Mouse (Mus musculus): ENCODE data around the gene Lmo7.

The Lmo7 gene

GRCm38 (mm10) chr14:101964381-101964780 is 234.6 kb downstream of the Lmo7 start:
- DNase-seq, result no peak

- DNase-seq, result no peak
These were observed 235.2 kb downstream of the Lmo7 start for GRCm38 (mm10) chr14:101964956-101965355.

GRCm38 (mm10) chr14:101972764-101973163 is 243.0 kb downstream of the Lmo7 start:
- DNase-seq, result no peak

GRCm38 (mm10) chr14:101973171-101973570 is 243.4 kb downstream of the Lmo7 start:
- no peak for DNase-seq

- DNase-seq, result peak; percentile 42 to 49
These were observed 246.4 kb downstream of the Lmo7 start for GRCm38 (mm10) chr14:101976021-101976685.

Data from cerebellum, postnatal 36 days (tissue).